Mouse (Mus musculus) spleen, adult 2 months (tissue): ENCODE measurements around the gene Apoh.

Source experiments
- CTCF ChIP-seq: fragments of 200-500 bp; IDR thresholded peaks from 2 replicates; pipeline ENCODE4 v1.5.1; 2011; ENCODE audit warnings: mild to moderate bottlenecking, inconsistent platforms; ENCODE audit not compliant: insufficient read depth, insufficient read length, insufficient replicate concordance; ENCODE audit errors: extremely low read depth
- POLR2A ChIP-seq: fragments of 200-500 bp; IDR thresholded peaks from 2 replicates; pipeline ENCODE4 v1.6.1; 2011; ENCODE audit warnings: low read depth, low read length, inconsistent platforms

DNA sequence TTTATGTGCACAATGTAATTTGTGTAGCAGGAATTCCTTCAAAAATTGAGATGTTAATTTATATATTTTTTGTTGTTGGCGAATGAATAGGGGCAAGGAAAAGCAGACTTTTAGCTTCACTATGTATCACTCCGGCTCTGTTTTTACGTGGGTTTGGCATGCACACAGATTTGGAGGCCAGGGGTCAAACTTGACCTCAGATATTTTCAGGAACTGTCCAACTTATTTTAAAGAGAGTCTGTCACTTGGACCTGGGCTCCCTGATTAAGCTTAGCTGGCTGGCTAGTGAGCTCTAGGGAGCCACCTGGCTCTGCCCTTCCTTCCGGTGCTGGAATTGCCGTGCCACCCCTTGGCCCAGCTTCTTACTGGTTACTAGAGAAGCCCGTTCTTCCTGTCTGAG lies 84.0 kb downstream of the Apoh start:
- TF ChIP-seq CTCF (no peak), POLR2A (no peak)
